Mouse (Mus musculus): ENCODE measurements at regions not wholly inside any gene's neighbourhood (a gene's known extent, or its start where the extent isn't known, plus 50 kb on each side); places are given as distances from the start of the nearest gene placed in this dataset.

- 34% methylated on average over 7 of the region's 7 CpGs for WGBS
- Histone ChIP-seq H3K4me3 (replicated peaks; ENCODE audit: extremely low read depth, low read depth, low read length) (no peak overlapping the region), H3K4me1 (ENCODE audit: control insufficient read depth, insufficient read depth, low read length) (peaks cover under 1% of the 10 kb centered on the region)
- DNase-seq: no peak
- TF ChIP-seq POLR2A (IDR thresholded peaks at IDR 0.05; ENCODE audit: borderline replicate concordance, extremely low read depth, low read depth, low read length) (no peak), CTCF (IDR thresholded peaks at IDR 0.05; ENCODE audit: insufficient read depth, low read length) (no peak)
These were observed 202.7 kb downstream of the Mreg start for GRCm38 (mm10) chr1:72009270-72009928.

GRCm38 (mm10) chr1:72006696-72007291 lies 205.3 kb downstream of the Mreg start:
- WGBS: 52% methylated on average over 7 of the region's 7 CpGs
- no peak for TF ChIP-seq CTCF (IDR thresholded peaks at IDR 0.05; ENCODE audit: insufficient read depth, low read length)
- no peak for TF ChIP-seq POLR2A (IDR thresholded peaks at IDR 0.05; ENCODE audit: borderline replicate concordance, extremely low read depth, low read depth, low read length)
- no peak for DNase-seq
- Histone ChIP-seq H3K4me3 (replicated peaks; ENCODE audit: extremely low read depth, low read depth, low read length) (no peak overlapping the region), H3K4me1 (ENCODE audit: control insufficient read depth, insufficient read depth, low read length) (no peaks in the 10 kb centered on the region)

GRCm38 (mm10) chr1:72005956-72006355 lies 206.2 kb downstream of the Mreg start:
- H3K4me3 ChIP-seq (replicated peaks; ENCODE audit: extremely low read depth, low read depth, low read length): no peak overlapping the region
- WGBS: 73% methylated on average over 8 of the region's 8 CpGs
- DNase-seq: no peak
- no peak for TF ChIP-seq CTCF (IDR thresholded peaks at IDR 0.05; ENCODE audit: insufficient read depth, low read length)
- TF ChIP-seq POLR2A (IDR thresholded peaks at IDR 0.05; ENCODE audit: borderline replicate concordance, extremely low read depth, low read depth, low read length): no peak
- no peaks in the 10 kb centered on the region for H3K4me1 ChIP-seq (ENCODE audit: control insufficient read depth, insufficient read depth, low read length)

DNA sequence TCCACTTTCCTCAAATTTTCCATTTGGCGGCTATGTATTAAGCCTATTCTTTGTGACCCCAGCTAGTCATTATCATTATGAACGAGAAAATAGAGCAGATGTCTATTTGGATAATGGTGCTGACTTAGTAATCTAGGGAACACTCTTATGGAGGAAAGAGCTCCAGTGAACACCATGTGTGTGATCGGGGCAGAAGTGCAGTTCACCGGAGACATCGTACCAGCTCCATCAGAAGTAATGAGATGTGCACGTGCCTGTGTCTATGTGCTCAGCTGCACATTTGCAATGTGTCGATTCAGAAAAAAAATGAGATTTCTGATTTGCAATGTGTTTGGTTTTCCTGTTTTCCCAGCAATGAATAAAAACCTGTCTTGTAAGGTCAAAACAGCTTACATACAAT lies 206.6 kb downstream of the Mreg start:
- H3K4me3 ChIP-seq (replicated peaks; ENCODE audit: extremely low read depth, low read depth, low read length): no peak overlapping the region
- H3K4me1 ChIP-seq (ENCODE audit: control insufficient read depth, insufficient read depth, low read length): no peaks in the 10 kb centered on the region
- DNase-seq: no peak
- TF ChIP-seq CTCF (IDR thresholded peaks at IDR 0.05; ENCODE audit: insufficient read depth, low read length): no peak
- TF ChIP-seq POLR2A (IDR thresholded peaks at IDR 0.05; ENCODE audit: borderline replicate concordance, extremely low read depth, low read depth, low read length): no peak
- 92% methylated on average over 7 of the region's 7 CpGs for WGBS

DNA sequence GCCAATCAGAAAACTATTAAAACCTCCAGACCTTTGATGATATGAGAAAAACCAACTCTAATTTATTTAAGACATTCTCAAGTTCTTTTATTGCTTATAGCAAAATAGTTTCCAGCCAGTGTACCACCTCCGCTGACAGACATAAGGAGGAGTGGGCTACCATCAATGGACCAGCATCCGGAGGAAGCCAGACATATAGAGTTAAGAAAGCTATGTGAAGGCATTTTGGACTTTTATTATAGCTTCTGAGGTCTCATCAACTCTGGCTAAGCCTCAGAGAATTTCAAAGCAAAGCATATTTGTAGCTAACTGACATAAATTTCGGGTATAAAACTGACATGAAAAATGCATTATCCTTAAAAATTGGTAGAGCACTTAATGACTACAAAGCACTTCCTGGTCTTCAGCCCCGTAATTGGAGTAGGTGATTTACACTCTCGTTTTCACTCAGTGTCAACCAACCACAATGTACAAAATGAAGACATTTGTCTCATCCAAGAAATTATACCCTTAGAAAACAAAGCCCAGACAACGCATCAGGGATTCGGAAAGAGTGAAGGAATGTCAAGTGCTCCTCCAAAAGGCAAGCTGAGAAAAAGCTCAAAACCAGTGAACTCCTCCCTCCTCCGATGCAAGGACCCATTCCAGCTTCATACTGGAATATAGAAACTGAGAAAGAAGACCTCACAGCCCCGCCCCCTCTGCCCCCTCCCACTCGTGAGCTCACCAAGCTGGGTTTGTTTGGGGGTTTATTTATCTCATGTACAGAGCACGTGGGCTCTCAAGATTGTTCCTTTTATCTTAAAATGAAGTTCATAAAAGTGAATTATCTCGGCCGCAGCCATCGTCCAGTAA lies 208.5 kb downstream of the Mreg start:
- no peak for TF ChIP-seq CTCF (IDR thresholded peaks at IDR 0.05; ENCODE audit: insufficient read depth, low read length)
- no peak for TF ChIP-seq POLR2A (IDR thresholded peaks at IDR 0.05; ENCODE audit: borderline replicate concordance, extremely low read depth, low read depth, low read length)
- no peak for DNase-seq
- WGBS: 82% methylated on average over 14 of the region's 14 CpGs
- Histone ChIP-seq H3K4me3 (replicated peaks; ENCODE audit: extremely low read depth, low read depth, low read length) (no peak overlapping the region), H3K4me1 (ENCODE audit: control insufficient read depth, insufficient read depth, low read length) (no peaks in the 10 kb centered on the region)

- Histone ChIP-seq H3K4me1 (ENCODE audit: control insufficient read depth, insufficient read depth, low read length) (no peaks in the 10 kb centered on the region), H3K4me3 (replicated peaks; ENCODE audit: extremely low read depth, low read depth, low read length) (no peak overlapping the region)
- WGBS: 61% methylated on average over 9 of the region's 9 CpGs
- no peak for DNase-seq
- TF ChIP-seq POLR2A (IDR thresholded peaks at IDR 0.05; ENCODE audit: borderline replicate concordance, extremely low read depth, low read depth, low read length): no peak
- TF ChIP-seq CTCF (IDR thresholded peaks at IDR 0.05; ENCODE audit: insufficient read depth, low read length): no peak
These were observed 209.5 kb downstream of the Mreg start for GRCm38 (mm10) chr1:72002471-72003116.

GRCm38 (mm10) chr1:72000741-72001140 lies 211.4 kb downstream of the Mreg start:
- no peak for DNase-seq
- TF ChIP-seq CTCF (IDR thresholded peaks at IDR 0.05; ENCODE audit: insufficient read depth, low read length) (no peak), POLR2A (IDR thresholded peaks at IDR 0.05; ENCODE audit: borderline replicate concordance, extremely low read depth, low read depth, low read length) (no peak)
- WGBS: 81% methylated on average over 2 of the region's 2 CpGs
- H3K4me1 ChIP-seq (ENCODE audit: control insufficient read depth, insufficient read depth, low read length): no peaks in the 10 kb centered on the region
- no peak overlapping the region for H3K4me3 ChIP-seq (replicated peaks; ENCODE audit: extremely low read depth, low read depth, low read length)

DNA sequence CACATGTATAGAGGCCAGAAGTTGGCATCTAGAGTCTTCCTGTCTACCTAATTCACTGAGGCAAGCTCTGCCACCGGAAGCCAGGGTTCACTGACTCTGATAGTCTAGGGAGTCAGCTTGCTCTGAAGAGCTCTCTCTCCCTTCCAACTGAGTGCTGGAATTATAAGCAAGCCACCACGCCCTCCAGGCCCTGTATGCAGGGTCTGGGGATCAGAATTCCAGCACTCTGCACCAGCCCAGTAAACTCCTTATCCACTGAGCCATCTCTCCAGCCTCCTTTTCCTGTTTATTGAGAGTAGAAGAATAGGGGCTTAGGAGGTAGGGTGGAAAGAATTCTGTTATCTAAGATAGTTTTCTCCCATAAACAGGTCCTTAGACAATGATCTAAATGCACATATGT lies 215.3 kb downstream of the Mreg start:
- no peaks in the 10 kb centered on the region for H3K4me1 ChIP-seq (ENCODE audit: control insufficient read depth, insufficient read depth, low read length)
- no peak overlapping the region for H3K4me3 ChIP-seq (replicated peaks; ENCODE audit: extremely low read depth, low read depth, low read length)
- TF ChIP-seq CTCF (IDR thresholded peaks at IDR 0.05; ENCODE audit: insufficient read depth, low read length) (no peak), POLR2A (IDR thresholded peaks at IDR 0.05; ENCODE audit: borderline replicate concordance, extremely low read depth, low read depth, low read length) (no peak)
- WGBS: 61% methylated on average over 2 of the region's 2 CpGs
- no peak for DNase-seq

- H3K4me1 ChIP-seq (ENCODE audit: control insufficient read depth, insufficient read depth, low read length): no peaks in the 10 kb centered on the region
- H3K4me3 ChIP-seq (replicated peaks; ENCODE audit: extremely low read depth, low read depth, low read length): no peak overlapping the region
- TF ChIP-seq POLR2A (IDR thresholded peaks at IDR 0.05; ENCODE audit: borderline replicate concordance, extremely low read depth, low read depth, low read length): no peak
- DNase-seq: no peak
- WGBS: 78% methylated on average over 7 of the region's 7 CpGs
These were observed 215.9 kb downstream of the Mreg start for GRCm38 (mm10) chr1:71996234-71996619.

Measured in lung, adult 2 months (tissue).